Mouse (Mus musculus): ENCODE results near the gene Gm20388.
A peak's percentile ranks its signal among the peaks of the same experiment; 100 is the strongest.
"Not testable (repeated sequence)": the region's sequence is repeated elsewhere in the genome, so short reads cannot be mapped to it uniquely, and the experiment has no call there.

Gm20388 gene

DNA sequence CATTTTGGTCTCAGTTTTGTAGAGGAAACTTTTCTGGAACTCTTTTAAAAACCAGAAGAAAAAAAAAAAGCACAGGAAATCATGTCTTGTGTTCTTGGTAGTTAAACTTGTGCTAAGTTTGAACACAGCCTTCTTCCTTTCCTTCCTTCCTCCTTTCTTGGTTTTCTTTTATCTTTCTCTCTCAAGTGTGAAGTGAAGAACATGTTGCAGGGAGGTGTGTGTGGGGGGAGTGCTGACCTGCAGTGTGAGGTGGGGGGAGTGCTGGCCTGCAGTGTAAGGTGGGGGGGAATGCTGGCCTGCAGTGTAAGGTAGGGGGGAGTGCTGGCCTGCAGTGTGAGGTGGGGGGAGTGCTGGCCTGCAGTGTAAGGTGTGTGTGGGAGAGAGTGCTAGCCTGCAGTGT is 854.0 kb downstream of the Gm20388 start:
- DNase-seq (ENCODE audit: low spot score in 2 of 2) = no peak

DNA sequence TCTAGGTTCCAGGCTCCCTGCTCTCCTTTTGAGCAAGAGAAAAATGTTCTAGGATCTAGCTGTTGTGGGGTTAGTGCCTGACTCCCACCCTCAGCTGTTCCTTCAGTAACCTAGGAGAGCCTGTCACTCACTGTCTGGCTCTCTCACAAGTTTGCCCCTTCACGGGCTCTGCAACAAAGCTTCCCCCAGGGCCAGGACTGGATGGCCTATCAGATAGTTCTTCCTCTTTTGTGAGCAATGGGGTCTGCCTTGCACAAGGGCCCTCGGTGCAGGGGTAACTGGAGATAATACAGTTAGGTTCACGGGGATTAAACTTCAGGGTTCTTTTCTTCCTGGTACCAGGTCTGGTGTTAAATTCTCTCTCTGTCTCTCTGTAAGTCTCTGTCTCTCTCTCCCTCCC is 856.0 kb downstream of the Gm20388 start:
- no peak for DNase-seq (ENCODE audit: low spot score in 2 of 2)

DNA sequence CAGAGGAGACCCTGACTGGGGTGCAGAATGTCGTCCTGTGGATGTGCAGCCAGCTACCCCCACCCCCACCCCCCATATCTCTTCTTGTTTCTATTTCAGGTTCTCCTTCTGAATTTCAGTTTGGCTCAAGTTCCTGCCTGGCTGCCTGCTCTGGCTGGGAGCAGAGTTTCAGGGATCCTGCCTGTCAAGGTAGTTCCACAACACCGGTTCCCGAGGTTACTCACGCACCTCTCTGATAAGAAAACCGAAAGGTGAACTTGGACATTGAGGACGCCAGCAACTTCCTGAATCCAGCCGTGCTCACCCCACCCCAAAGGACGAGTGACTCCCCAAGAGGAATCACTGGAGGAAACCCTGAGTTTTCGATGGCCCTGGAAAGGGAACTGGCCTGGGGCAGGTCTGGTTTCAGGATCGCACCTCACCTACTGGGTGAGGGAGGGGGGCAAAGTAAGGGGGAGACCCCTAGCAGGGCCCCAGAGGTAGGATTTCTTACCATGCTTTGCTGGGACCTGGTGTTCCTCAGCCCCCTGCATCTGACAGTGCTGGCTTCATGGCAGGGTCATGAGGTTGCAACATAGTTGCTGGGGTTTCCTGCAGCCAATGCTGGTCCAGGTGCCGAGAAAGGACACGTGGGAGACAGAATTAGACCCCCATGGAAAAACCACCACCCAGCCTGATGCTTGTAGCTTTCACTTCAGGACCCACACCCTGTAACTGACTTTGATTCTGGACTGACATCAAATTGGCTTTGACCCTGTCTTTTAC is 858.0 kb downstream of the Gm20388 start:
- DNase-seq (ENCODE audit: low spot score in 2 of 2) = no peak

DNA sequence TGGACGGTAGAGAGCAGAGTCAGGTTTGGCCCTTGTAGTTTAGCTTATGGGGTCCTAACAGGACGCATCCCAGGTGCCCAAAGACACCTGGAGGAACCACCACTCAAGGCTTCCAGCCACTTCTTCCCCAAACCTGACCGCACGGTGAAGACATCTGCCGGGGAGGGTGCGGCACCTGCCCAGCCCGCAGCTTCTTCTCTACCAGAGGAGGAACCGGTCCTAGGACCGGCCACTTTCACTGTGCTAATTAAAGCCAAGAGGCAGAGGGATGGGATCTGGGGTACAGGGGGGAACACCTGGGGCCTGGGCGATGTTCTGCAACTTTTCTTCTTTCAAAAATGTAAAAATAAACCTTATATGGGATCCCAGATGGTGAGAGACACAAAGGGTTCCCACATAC is 866.5 kb downstream of the Gm20388 start:
- no peak for DNase-seq (ENCODE audit: low spot score in 2 of 2)

DNA sequence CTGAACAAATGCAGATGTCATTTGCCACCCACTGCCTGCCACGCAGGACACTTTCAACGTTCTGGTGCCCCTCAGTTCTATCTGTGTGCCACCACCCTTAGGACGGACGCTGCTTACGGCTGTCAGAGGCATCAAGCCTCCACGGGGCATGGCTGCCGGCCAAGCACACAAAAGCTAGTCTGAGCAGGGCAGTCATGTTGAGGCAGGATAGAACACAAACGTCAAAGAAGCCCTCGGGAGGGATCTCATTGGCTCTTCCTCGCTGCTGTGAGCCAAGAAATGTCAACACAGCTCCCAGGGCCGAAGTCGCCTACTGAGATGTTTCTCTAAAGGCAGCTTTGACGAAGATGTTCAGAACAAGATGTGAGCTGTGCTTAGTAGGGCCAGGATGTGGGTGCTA is 867.1 kb downstream of the Gm20388 start:
- no peak for DNase-seq (ENCODE audit: low spot score in 2 of 2)

DNA sequence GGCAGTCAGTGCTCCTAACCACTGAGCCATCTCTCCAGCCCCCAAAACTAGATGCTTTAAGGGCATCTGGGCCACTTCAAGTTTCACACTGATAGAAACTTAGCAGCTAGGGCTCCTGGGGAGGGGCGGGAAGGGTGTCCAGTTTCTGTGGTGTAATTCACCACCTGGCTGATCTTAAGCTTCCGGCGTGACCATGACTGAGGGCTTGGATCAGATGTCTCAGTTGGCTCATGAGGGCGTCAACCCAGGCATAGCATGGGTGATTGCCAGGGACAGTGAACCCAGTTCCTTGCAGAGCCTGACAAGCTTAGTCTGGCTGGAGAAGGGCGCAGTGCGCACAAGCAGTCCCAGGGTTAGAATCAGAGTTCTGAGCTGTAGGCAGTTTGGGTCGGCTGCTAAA is 868.5 kb downstream of the Gm20388 start:
- DNase-seq (ENCODE audit: low spot score in 2 of 2) = no peak

DNA sequence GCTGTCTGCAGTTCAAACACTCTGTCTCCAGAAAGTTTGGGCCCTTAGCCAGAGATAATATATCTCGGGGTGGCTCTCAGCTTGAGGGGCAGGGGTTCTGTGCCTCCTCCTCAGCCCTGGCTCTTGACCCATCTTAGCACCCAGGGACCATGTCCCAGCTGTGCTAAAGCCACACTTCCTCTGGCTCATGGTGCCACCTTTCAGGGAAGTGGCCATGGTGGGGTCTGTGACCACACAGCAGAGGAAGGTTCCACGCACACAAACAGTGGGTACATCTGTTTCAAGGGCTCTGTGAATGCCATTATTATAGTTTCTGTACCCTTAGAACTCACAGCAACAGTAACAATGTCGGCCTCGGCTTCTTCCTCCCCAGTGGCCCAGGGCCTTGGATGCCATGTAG is 873.1 kb downstream of the Gm20388 start:
- DNase-seq (ENCODE audit: low spot score in 2 of 2) = no peak

DNA sequence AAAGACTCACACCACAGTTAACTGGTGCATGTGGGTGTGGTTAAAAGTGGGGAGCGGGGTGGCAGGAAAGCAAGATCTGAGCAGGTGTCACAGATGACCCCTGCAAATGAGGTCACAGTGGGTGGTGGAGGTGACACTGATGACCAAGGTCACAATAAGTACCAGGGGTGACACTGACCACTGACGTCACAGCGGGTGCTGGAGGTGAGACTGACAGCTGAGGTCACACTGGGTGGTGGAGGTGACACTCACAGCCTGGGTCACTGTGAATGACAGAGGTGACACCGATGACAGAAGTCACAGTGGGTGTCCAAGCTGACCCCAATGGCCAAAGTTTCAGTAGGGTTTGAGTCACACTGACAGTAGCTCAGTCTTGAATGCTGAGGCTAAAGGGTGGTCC is 876.1 kb downstream of the Gm20388 start:
- no peak for DNase-seq (ENCODE audit: low spot score in 2 of 2)

DNA sequence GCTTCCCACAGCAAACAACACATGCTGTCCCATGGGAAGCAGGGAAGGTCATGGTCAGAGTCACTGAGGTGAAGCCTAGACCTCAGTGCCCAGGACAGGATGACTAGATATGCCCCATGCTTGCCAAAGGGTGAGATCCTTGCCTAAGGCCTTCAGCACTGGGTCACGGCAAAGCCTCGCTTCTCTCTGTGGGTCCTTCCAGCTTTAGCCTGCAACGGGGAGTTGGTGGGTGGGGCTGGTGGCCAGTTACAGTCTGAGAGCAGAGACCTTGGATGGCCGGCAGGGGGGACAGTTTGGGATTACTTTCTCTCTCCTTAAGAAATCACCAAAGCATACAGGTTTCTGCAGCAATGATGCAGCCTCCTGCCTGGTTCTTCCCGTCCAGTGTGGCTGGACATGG is 877.0 kb downstream of the Gm20388 start:
- DNase-seq (ENCODE audit: low spot score in 2 of 2) = no peak

DNA sequence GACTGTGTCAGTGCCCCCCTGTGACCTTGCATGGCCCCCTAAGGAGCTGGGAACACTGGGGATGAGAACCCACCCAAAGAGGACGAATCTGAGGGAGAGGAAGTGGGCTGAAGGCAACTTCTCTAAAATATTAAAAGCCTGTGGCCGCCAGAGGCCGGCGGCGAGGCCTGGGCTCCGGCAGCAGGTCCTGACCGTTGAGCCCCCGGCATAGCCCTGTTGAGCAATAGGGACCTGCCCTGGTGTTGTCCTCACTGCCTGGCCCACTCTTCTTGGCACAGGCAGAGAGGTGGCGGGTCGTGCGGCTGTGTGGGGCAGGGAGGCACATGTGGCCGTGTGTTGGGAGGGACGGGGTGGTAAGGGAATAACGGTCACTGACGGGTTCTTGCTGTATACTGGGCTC is 882.1 kb downstream of the Gm20388 start:
- no peak for DNase-seq (ENCODE audit: low spot score in 2 of 2)

DNA sequence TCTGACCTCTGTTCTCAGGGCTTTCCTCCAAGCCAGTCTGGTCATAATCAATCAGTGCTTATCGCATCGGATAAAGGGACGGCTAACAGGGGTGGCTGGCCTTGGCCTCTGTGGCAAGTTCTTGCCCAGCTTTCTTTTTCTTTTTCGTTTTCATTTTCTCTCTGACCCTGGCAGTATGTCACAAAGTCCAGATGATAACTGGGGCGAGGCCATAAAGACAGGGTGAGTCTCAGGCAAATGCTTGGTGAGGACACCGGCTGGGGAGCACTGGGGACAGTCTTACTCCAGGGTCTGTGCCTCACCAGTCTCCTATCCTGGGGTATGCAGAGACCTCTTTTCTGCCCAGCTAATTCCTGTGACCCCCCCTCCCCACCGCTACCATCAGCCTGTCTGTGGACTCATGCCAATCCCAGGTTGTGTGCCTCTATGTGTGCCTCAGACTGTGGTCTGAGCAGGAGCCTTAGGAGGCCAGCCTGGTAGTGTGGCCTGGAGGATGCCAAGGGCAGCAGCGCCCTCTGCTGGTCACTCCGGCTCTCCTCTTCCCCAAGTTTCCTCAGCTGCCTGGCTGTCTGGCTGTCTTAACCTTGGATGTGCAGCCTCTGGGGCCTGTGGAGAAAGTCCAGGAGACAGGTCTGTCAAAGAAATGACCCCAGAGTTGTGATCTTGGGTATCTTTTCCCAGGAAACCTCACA is 885.4 kb downstream of the Gm20388 start:
- DNase-seq (ENCODE audit: low spot score in 2 of 2) = peak; percentile 69 to 73

DNA sequence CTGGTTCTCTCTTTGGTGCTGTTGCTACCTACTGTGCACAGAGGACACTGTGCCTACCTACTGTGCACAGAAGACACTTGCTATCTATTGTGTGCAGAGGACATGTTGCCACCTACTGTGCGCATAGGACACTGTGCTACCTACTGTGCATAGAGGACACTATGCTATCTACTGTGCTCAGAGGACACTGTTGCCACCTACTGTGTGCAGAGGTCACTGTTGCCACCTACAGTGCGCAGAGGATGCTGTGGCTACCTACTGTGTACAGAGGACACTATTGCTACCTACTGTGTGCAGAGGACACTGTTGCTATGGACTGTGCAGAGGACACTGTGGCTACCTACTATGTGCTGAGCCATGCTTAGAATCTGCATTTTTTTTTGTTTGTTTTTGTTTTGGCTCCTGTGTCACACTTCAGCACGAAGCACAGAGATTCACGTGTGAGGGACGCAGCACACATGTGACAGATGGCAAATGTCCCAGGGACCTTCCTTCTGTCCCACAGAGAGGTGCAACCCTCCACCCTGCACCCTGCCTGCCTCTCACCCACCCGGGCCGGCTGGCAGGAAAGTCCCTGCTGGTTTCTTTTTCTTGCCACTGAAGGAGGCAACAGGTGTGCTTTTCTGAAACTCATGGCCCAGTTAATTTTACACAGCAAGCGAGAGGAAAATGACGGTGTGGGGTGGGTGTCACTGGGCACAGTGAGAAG is 886.5 kb downstream of the Gm20388 start:
- no peak for DNase-seq (ENCODE audit: low spot score in 2 of 2)

DNA sequence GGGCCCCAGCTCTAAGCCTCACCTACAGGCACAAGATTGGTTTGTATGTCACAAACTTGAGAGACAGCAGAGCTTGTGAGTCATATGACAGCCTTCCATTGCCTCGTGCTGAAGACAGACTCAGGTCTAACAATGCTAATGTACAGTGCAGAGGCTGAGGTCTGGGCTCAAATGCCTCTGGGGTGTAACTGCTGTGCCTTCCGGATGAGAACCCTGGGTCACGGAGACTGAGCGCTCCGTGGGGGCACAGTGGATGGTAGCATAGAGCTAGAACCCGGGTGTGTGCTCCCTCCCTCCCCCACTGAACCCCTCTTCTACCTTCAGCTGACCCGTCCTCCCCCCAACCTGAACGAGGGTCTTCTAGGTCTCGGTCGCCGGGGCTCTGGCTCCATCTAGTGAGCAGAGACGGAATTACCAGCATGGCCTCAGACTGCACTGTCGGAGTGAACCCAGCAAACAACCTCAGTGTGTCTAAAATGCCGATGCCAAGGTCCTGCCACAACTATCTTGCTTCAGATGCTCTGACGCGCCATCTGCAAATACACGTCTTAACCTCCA is 889.7 kb downstream of the Gm20388 start:
- DNase-seq (ENCODE audit: low spot score in 2 of 2) = peak; percentile 40 to 45

DNA sequence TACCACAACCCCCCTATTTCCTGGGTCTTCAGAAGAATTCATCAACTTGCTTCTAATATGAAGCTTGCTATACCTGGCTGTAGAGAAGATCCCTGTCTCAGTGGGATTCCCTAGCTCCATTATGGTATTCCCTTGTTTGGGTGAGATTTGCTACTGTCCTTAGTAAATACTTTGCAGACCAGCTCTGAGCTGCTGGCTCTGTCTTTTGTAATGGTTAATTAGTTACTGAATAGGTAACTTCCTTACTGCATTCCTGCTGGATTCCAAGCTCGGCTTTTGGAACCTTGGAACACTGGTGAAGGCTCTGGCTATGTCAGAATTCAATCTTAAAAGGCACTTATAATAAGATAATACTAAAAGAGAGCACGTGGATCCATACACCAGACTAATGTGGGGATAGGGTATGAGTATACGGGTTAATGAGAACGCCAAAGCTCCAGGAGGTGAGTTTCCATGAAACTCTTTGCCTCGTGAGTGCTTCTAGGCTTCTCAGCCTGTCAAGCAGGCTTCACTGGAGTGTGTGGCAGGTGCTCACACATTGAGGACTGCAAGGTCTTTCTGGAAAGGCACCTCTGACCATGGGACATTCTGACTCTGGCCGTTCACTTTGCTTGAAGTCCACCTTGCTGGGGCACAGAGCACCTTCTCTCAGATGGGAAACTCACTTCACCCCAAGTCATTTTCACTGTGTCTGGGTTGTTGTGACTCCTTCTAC is 893.2 kb downstream of the Gm20388 start:
- DNase-seq (ENCODE audit: low spot score in 2 of 2) = not testable (repeated sequence)

DNA sequence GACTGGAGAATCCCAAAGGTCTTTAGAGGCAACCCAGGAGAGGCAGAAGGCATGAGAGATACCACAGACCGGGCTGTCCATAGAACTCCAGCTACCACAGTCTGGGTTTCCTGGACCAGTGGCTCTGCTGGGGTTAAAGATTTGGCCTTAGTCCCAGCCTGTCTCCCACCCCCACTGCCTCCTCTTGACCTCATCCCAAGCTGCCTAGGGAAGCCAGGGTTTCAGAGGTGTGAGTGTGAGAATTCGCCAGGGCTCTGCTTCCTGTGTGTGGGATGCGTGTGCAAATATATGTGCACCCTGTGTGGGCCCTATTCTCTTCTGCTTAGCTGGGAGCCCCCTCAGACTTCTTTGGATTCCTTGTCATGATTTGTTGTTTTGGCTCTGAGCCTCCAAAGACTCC is 894.1 kb downstream of the Gm20388 start:
- no peak for DNase-seq (ENCODE audit: low spot score in 2 of 2)

DNA sequence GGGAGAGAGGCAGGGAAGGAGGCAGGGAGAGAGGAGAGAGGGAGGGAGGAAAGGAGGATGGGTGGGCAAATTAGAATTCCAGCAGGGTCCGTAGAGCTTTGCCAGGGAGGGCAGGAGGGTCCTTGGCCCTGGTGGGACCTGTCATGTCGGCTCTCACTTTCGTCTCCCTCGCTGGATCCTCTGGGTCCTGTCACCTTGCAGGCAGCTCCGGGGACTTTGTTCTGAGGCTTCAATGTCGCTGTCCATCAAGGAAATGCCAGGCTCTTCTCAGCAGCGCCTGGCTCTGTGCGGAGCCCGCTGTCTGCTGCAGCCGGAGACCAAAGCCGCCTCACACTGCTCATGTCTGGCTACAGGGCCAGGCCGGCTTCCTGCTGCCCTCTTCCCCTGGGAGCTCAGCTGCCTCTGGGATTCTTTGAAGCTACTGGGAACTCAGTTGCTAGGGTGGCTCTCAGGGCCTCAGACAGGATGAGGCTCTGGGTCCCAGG is 896.2 kb downstream of the Gm20388 start:
- no peak for DNase-seq (ENCODE audit: low spot score in 2 of 2)

DNA sequence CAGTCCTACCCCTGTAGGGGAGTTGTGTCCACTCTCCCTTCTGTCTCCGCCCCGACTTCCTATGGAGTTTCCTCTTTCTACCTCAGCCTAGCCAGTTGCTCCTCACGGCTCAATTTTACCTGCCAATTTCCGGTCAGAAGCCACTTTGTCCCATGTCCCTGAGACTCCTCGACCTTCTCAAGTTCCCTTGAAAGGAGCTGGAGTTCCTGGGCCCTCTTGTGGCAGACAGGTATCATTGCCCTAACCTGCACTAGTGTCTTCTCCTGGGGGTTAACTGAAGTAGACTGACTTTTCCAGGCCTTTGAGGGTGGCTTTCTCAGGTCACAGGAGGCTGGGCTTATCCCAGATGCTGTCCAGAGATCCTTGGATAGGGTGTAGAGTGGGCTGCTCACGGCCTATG is 897.1 kb downstream of the Gm20388 start:
- DNase-seq (ENCODE audit: low spot score in 2 of 2) = no peak

DNA sequence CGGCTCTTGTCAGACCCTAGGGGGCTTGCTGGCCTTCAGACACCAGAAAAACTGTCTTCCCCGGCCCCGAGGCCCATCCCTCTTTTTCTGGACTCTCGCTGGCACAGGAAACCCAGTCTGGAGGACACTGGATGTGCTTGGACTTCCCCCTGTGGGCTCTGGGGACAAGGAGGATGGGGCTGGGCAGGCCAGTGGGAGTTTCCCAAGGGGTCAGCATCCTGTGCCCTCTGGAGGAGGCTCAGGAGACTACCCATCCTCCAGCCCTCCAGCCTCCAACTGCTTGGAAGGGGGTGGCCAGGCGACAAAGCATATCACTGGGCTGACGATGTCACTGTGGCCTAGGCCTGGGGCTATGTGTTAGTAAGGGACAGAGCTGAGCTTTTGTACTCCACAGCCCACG is 898.4 kb downstream of the Gm20388 start:
- DNase-seq (ENCODE audit: low spot score in 2 of 2) = no peak

DNA sequence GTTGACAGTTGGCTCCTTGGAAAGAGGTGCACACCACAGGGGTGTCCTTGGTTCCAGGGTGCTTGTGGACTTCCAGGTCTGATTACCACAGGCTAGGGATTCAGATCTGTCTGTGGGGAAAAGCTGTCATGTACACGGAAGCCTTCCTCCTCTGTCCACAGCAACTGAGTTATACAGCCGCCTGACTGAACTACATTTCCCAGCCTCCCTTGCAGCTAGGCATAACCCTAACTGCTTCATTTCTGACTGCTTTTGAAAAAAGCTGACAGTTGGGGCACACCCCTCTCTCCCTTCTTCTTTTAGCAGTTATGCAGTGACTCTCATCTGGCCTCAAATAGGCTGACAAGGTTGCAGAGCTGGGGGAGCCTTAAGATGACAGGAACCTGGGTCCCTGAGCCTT is 901.3 kb downstream of the Gm20388 start:
- DNase-seq (ENCODE audit: low spot score in 2 of 2) = no peak

DNA sequence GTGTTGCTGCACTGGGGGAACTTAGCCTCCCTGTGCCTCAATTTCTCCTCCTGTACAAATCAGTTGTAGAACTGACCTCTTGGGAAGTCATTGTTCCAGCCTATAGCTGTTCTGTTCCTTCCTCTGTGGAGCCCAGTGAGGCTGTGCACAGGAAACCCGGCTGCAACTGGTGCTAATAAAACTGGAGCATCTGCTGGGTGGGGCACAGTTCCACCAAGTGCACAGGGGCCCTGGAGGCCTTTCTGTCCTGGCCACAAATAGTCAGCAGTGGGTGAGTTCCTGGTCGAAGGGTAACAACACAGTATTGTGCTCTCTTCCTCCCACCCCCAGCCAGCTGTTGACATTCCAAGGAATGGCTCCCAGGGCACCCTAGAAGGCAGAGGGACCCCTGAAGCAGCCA is 902.4 kb downstream of the Gm20388 start:
- DNase-seq (ENCODE audit: low spot score in 2 of 2) = no peak

DNA sequence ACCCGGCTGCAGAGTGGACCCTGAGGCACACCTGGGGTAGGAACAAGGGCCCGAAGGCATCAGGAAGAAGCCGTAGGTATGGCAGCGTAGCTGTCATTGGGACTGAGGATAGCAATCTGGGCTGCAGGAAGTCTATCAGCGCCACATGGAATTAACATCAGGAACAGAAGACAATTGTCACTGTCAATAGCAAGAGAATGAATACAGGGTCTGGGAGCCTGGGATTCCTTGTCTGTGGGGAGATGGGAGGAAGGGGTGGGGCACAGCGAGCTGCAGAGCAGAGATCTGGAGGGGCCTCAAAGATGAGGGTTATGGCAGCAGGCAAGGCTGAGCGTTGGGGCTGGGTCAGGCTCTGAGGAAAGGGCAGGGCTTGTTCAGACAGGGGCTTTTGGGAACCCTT is 903.2 kb downstream of the Gm20388 start:
- no peak for DNase-seq (ENCODE audit: low spot score in 2 of 2)

DNA sequence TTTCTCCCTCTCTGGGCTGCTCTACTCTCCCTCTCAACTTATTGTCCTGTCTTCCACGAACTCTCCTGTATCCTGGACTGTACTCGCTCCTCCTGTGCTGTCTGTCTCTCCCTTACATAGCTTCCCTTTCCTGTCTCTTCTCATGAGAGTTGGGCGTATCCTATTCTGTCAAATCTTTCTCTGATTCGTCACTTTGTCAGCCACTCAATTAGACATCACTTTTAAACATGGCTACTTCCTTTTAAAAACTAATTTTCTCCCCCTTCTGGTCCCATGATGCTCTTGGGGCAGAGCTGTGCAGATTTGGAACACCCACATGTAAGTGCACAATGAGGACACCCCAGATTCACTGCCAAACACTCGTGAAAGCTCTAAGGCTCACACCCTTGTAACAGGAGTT is 905.7 kb downstream of the Gm20388 start:
- no peak for DNase-seq (ENCODE audit: low spot score in 2 of 2)

Data from frontal cortex, postnatal 25 days (tissue).